Mouse (Mus musculus) brain, embryonic 14.5 days (tissue): ENCODE measurements at regions not wholly inside any gene's neighbourhood (a gene's known extent, or its start where the extent isn't known, plus 50 kb on each side); places are given as distances from the start of the nearest gene placed in this dataset.
A peak's percentile ranks its signal among the peaks of the same experiment; 100 is the strongest.

Experiments
- DNase-seq: peaks from one replicate; pipeline ENCODE4 v3.0.0-alpha.2; 2011; ENCODE audit warnings: low read depth
- CTCF ChIP-seq: fragments of 200-500 bp; IDR thresholded peaks from 2 replicates; pipeline ENCODE4 v1.5.1; 2012; ENCODE audit warnings: inconsistent platforms, mild to moderate bottlenecking, moderate library complexity, borderline replicate concordance; ENCODE audit not compliant: insufficient read depth, insufficient read length; ENCODE audit errors: extremely low read depth
- POLR2A ChIP-seq: fragments of 200-500 bp; IDR thresholded peaks from 2 replicates; pipeline ENCODE4 v1.6.1; 2012; ENCODE audit warnings: mild to moderate bottlenecking, inconsistent platforms, borderline replicate concordance; ENCODE audit not compliant: poor library complexity, insufficient read depth, insufficient read length, severe bottlenecking; ENCODE audit errors: extremely low read depth

GRCm38 (mm10) chr10:26544061-26544460, 168.3 kb upstream of the L3mbtl3 start:
- DNase-seq = no peak
- TF ChIP-seq CTCF (no peak), POLR2A (no peak)

GRCm38 (mm10) chr10:26544796-26545195, 169.0 kb upstream of the L3mbtl3 start:
- DNase-seq = no peak

GRCm38 (mm10) chr10:26556246-26556645, 180.5 kb upstream of the L3mbtl3 start:
- TF ChIP-seq POLR2A (no peak), CTCF (no peak)
- no peak for DNase-seq

More at GRCm38 (mm10) chr10:26544796-26545195, 169.0 kb upstream of the L3mbtl3 start:
- no peak for TF ChIP-seq CTCF
- no peak for TF ChIP-seq POLR2A

GRCm38 (mm10) chr10:26558118-26558517, 182.3 kb upstream of the L3mbtl3 start:
- TF ChIP-seq CTCF = no peak
- no peak for DNase-seq

- no peak for TF ChIP-seq CTCF
- no peak for TF ChIP-seq POLR2A
- DNase-seq = no peak
Observed at GRCm38 (mm10) chr10:26559323-26559722, 183.6 kb upstream of the L3mbtl3 start.

GRCm38 (mm10) chr10:26560456-26560855, 184.7 kb upstream of the L3mbtl3 start:
- TF ChIP-seq POLR2A = no peak
- TF ChIP-seq CTCF = no peak
- DNase-seq = peak; percentile 61

- TF ChIP-seq CTCF = no peak
- no peak for TF ChIP-seq POLR2A
- DNase-seq = peak; percentile 92
Observed at GRCm38 (mm10) chr10:26564462-26564861, 188.7 kb upstream of the L3mbtl3 start.

GRCm38 (mm10) chr10:26567613-26568012, 185.6 kb upstream of the Arhgap18 start:
- TF ChIP-seq POLR2A (no peak), CTCF (no peak)

GRCm38 (mm10) chr10:26570468-26570867, 182.8 kb upstream of the Arhgap18 start:
- TF ChIP-seq CTCF (no peak), POLR2A (no peak)
- no peak for DNase-seq

More at GRCm38 (mm10) chr10:26567613-26568012, 185.6 kb upstream of the Arhgap18 start:
- peak; percentile 37 for DNase-seq

GRCm38 (mm10) chr10:26571377-26571776, 181.8 kb upstream of the Arhgap18 start:
- TF ChIP-seq CTCF (no peak), POLR2A (no peak)
- no peak for DNase-seq

GRCm38 (mm10) chr10:26576153-26576552, 177.1 kb upstream of the Arhgap18 start:
- DNase-seq = no peak
- TF ChIP-seq CTCF = no peak
- TF ChIP-seq POLR2A = no peak

GRCm38 (mm10) chr10:26577087-26577486, 176.1 kb upstream of the Arhgap18 start:
- TF ChIP-seq CTCF = no peak
- no peak for TF ChIP-seq POLR2A
- no peak for DNase-seq
